8 mouse cellular contexts compared by ENCODE assay signal in genomic region chr2:168955850-168956346, GRCm38 (mm10). TPM values are rescaled to one million over a fixed set of nuclear protein-coding genes. Genes with fewer than 3 reads are reported as not detected.
DNase-seq lines count a peak whose midpoint lies in the region; ATAC-seq lines count a peak whose summit lies in the region.

No protein-coding gene starts in this region.

- peak overlapping the region; percentile 95 for H3K4me2 ChIP-seq in lung, embryonic 16.5 days (ENCODE audit: low read depth, low read length)

- H3K4me3 ChIP-seq in hindbrain, embryonic 10.5 days, result peak overlapping the region; percentile 90
- H3K4me3 ChIP-seq in lung, embryonic 16.5 days (ENCODE audit: low read length), result peak overlapping the region; percentile 92

- H3K36me3 ChIP-seq in hindbrain, embryonic 10.5 days, result peaks cover 13% of the 10 kb centered on the region
- peaks cover 6% of the 10 kb centered on the region for H3K36me3 ChIP-seq in lung, embryonic 16.5 days (ENCODE audit: control insufficient read depth, insufficient read depth, low read length)

- 52% methylated on average over 10 of the region's 10 CpGs for WGBS in hindbrain, embryonic 10.5 days
- 49% methylated on average over 10 of the region's 10 CpGs for WGBS in lung, embryonic 16.5 days

- peak overlapping the region; percentile 95 for H3K27ac ChIP-seq in hindbrain, embryonic 10.5 days
- H3K27ac ChIP-seq in lung, embryonic 16.5 days (ENCODE audit: low read length), result peak overlapping the region; percentile 93

- no peaks in the 10 kb centered on the region for H3K9me3 ChIP-seq in hindbrain, embryonic 10.5 days
- no peaks in the 10 kb centered on the region for H3K9me3 ChIP-seq in lung, embryonic 16.5 days (ENCODE audit: control insufficient read depth, low read length)

- H3K27me3 ChIP-seq in hindbrain, embryonic 10.5 days (ENCODE audit: insufficient read depth, poor library complexity, severe bottlenecking), result no peaks in the 10 kb centered on the region; the same call in 1 of the 2 replicates
- no peaks in the 10 kb centered on the region for H3K27me3 ChIP-seq in lung, embryonic 16.5 days (ENCODE audit: control insufficient read depth, insufficient read depth, low read depth, low read length)

- peak overlapping the region; percentile 96 for H3K9ac ChIP-seq in lung, embryonic 16.5 days (ENCODE audit: low read length)

- H3K4me1 ChIP-seq in hindbrain, embryonic 10.5 days (replicated peaks), result peaks cover 26% of the 10 kb centered on the region
- peaks cover 10% of the 10 kb centered on the region for H3K4me1 ChIP-seq in lung, embryonic 16.5 days (replicated peaks; ENCODE audit: control insufficient read depth, insufficient read depth, low read length)

- no peak for ATAC-seq in lung, embryonic 16.5 days (ENCODE audit: low read depth)
- no peak; the same call in none of the 2 replicates for ATAC-seq in megakaryocyte progenitor cell, adult 5-6 weeks (replicated peaks; ENCODE audit: poor library complexity)

- DNase-seq in adrenal gland, adult 8-10 months, result peak; percentile 61
- no peak for DNase-seq in adrenal gland, adult (ENCODE audit: inconsistent age in 2 of 2, low spot score in 1 of 2)
- DNase-seq in right cerebral cortex, postnatal 25 days, result peak; percentile 23
- no peak for DNase-seq in right cerebral cortex, postnatal 36 days (ENCODE audit: low spot score in 2 of 2)
- DNase-seq in hindbrain, embryonic 10.5 days (ENCODE audit: low spot score), result no peak
- no peak for DNase-seq in urinary bladder, postnatal 14 days (ENCODE audit: low spot score)

RNA-seq across cellular contexts. Expression of gene Zfp64, which starts 0.5 kb away (rescaled TPM):
- total RNA-seq in adrenal gland, adult 8-10 months (2022), result 10 to 100 TPM; 15.5 to 23.2 (median 19.7) TPM
- 39.9 and 41.3 TPM in 2 replicates for polyA plus RNA-seq in hindbrain, embryonic 10.5 days (2016; fragmentation: Nextera tagmentation; extraction: Ambion mirVana)
- polyA plus RNA-seq in lung, embryonic 16.5 days (2015; fragmentation: Nextera tagmentation; extraction: Ambion mirVana), result 29.8 and 31.7 TPM in 2 replicates
- total RNA-seq in megakaryocyte progenitor cell, adult 5-6 weeks (2015), result 14.7 and 19.0 TPM in 2 replicates
- 32.4 and 33.5 TPM in 2 replicates for total RNA-seq in megakaryocyte progenitor cell, adult 5-6 weeks (2017)

Comparison
In these comparisons a context has a peak if more than half of its experiments do, and no peak if none do; other contexts are left out.
1. DNase-seq: peak in adrenal gland, adult 8-10 months (single experiment) and right cerebral cortex, postnatal 25 days (single experiment); none in adrenal gland, adult (0 of 2), right cerebral cortex, postnatal 36 days (0 of 2), hindbrain, embryonic 10.5 days (single experiment) and urinary bladder, postnatal 14 days (single experiment).